Mouse (Mus musculus): ENCODE data around the gene Alkbh4.

- TF ChIP-seq POLR2A (IDR thresholded peaks at IDR 0.05; ENCODE audit: control insufficient read depth, low read depth, low read length) (no peak), CTCF (IDR thresholded peaks at IDR 0.05; ENCODE audit: control insufficient read depth, insufficient read depth, insufficient replicate concordance, low read depth, low read length) (no peak; the same call in 1 of the 2 replicates)
Observed at GRCm38 (mm10) chr5:136142746-136143145, 6.8 kb downstream of the Alkbh4 start.
